Mouse (Mus musculus) intestine, embryonic 15.5 days (tissue): ENCODE measurements at regions not wholly inside any gene's neighbourhood (a gene's known extent, or its start where the extent isn't known, plus 50 kb on each side); places are given as distances from the start of the nearest gene placed in this dataset.

Experiments
- ATAC-seq: fragments of 200-750 bp; cut with Nextera tagmentation; 2 replicates; pipeline ENCODE4 v1.8.0; 2017; ENCODE audit warnings: moderate TSS enrichment, moderate library complexity
- H3K27ac ChIP-seq: fragments of 300-500 bp; sonication (generic); 2 replicates; pipeline ENCODE4 v1.5.1; 2015; ENCODE audit warnings: mild to moderate bottlenecking, inconsistent platforms
- H3K27me3 ChIP-seq: fragments of 300-500 bp; sonication (generic); replicated peaks from 2 replicates; pipeline ENCODE4 v1.6.1; 2015; ENCODE audit warnings: inconsistent platforms
- H3K36me3 ChIP-seq: fragments of 300-500 bp; sonication (generic); 2 replicates; pipeline ENCODE4 v1.6.1; 2015; ENCODE audit warnings: inconsistent platforms
- H3K4me1 ChIP-seq: fragments of 300-500 bp; sonication (generic); replicated peaks from 2 replicates; pipeline ENCODE4 v1.6.1; 2015; ENCODE audit warnings: inconsistent platforms
- H3K4me2 ChIP-seq: fragments of 300-500 bp; sonication (generic); replicated peaks from 2 replicates; pipeline ENCODE4 v1.6.1; 2015; ENCODE audit warnings: mild to moderate bottlenecking, inconsistent platforms
- H3K4me3 ChIP-seq: fragments of 300-500 bp; sonication (generic); replicated peaks from 2 replicates; pipeline ENCODE4 v1.5.1; 2015; ENCODE audit warnings: inconsistent platforms
- H3K9ac ChIP-seq: fragments of 300-500 bp; sonication (generic); 2 replicates; pipeline ENCODE4 v1.6.1; 2015; ENCODE audit warnings: inconsistent platforms
- H3K9me3 ChIP-seq: fragments of 300-500 bp; sonication (generic); 2 replicates; pipeline ENCODE4 v1.6.1; 2016; ENCODE audit warnings: inconsistent platforms
- WGBS: fragments of 180-500 bp; shearing (Covaris S2); methylation state at CpG from one replicate; pipeline ENCODE4 v1.1.7; 2015; 5-methylcytosine and 5-hydroxymethylcytosine counted together

DNA sequence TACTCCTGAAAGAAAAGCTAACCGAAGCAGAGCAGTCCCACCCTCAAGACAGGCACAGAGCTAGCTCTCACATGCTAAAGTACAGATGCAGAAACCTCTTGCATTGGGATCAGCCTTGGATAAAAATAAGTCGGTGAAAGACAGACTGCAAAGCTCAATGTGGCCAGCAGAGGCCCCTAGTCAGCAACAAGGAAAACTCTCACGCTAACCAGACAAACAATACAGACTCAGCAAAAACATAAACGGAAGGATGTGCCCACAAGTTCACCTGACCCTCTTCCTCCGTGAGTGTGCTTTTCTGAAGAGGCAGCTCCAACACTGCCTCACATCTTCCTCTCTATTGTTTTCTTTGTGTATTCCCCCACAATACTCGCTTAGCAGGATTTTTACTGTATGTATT lies 77.8 kb downstream of the Rpia start:
- Histone ChIP-seq H3K27me3 (no peaks in the 10 kb centered on the region), H3K9ac (no peak overlapping the region), H3K4me1 (no peaks in the 10 kb centered on the region), H3K9me3 (no peaks in the 10 kb centered on the region), H3K36me3 (no peaks in the 10 kb centered on the region), H3K4me2 (peak overlapping the region; percentile 35), H3K4me3 (no peak overlapping the region), H3K27ac (no peak overlapping the region)
- 11% methylated on average over 6 of the region's 6 CpGs for WGBS
- ATAC-seq = peak; percentile 50; the same call in 1 of the 2 replicates

DNA sequence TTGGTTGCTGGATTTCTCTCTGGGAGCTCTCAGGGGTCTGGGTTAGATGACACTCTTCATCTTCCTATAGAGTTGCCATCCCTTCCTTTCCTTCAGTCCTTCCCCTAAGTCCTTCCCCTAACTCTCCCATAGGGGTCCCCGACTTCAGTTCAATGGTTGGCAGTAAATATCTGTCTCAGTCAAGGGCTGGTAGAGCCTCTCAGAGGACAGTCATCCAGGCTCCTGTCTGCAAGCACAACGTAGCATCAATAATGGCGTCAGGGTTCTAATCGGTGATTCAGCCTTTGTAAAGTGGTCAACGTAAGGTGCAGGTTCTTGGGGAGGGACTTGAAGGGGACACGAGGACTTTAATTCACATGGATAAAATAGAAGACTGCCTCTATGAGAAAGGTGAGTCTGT lies 78.4 kb downstream of the Rpia start:
- Histone ChIP-seq H3K4me1 (no peaks in the 10 kb centered on the region), H3K27ac (no peak overlapping the region), H3K9ac (no peak overlapping the region), H3K36me3 (no peaks in the 10 kb centered on the region), H3K9me3 (no peaks in the 10 kb centered on the region), H3K4me3 (no peak overlapping the region), H3K4me2 (no peak overlapping the region), H3K27me3 (no peaks in the 10 kb centered on the region)
- no peak for ATAC-seq
- WGBS = 75% methylated on average over 6 of the region's 6 CpGs

DNA sequence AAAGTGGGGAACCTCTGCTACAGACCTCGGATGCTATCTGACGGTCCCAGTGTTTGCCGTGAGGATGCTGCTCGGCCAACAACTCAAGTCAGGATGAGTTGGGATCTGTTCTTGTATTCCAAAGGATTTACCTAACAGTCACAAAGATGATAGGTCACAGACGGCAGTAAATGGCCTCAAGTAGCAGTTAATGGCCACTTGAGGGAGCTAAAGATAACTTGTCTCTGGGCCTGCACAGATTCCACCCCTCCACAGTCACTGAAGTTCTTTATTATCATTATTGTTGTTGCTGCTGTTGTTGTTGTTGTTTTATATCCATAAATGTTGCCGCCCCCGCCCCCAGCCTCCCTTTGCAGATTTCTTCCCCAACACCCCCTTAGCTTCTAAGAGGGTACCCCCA lies 78.9 kb downstream of the Rpia start:
- 35% methylated on average over 7 of the region's 7 CpGs for WGBS
- no peak for ATAC-seq
- Histone ChIP-seq H3K9me3 (no peaks in the 10 kb centered on the region), H3K4me2 (no peak overlapping the region), H3K27me3 (no peaks in the 10 kb centered on the region), H3K27ac (no peak overlapping the region), H3K9ac (no peak overlapping the region), H3K4me3 (no peak overlapping the region), H3K36me3 (no peaks in the 10 kb centered on the region), H3K4me1 (no peaks in the 10 kb centered on the region)

DNA sequence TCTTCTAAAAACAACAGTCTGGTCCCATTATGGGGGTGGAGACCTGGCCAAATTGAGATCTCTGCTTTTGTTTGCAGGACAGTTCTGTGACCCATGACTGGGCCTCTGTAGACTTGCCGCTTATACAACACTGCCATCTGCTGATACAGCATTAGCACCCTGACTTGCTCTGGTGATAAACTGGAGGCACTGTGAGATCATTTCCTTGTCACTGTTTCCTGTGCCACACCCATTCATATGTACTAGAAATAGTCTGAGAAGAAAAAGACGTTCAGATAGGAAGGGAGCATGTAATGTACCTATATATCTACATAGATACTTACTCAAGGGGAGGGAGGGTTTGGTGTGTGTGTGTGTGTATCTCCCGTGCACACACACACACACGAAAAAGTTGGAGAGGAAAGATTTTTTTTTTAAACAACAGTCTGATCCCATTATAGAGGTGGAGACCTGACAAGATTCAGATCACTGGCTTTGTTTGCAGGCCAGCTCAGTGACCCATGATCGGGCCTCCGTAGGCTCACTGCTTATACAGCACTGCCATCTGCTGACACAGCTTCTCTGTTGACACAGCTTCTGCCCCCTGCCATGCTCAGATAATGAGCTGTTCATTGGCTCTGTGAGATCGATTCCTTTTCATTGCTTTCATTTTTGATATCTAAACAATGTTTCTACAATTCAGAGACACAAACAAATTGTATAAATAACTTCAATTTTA lies 82.5 kb downstream of the Rpia start:
- H3K27ac ChIP-seq = no peak overlapping the region

DNA sequence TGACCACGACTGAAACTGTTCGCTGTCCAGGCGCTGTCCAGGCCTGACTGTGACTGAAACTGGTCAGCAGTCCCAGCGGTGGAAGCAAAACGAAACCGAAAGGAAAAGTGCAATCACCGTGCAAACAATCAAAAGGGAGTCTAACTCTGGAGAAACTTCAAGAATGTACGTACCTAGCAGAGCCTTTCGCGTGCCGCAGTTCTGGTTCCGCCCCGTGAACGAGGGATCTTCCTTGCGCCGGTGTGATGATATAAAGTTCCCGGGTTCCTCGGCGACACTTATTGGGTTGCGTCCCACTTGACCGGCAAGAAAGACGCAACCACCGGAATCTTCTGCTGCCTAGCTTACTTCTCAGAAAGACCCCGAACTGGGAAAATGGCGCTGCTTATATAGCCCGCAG lies 96.4 kb downstream of the Rpia start:
- Histone ChIP-seq H3K36me3 (no peaks in the 10 kb centered on the region), H3K9ac (no peak overlapping the region), H3K27me3 (no peaks in the 10 kb centered on the region), H3K4me2 (no peak overlapping the region), H3K4me3 (no peak overlapping the region), H3K4me1 (no peaks in the 10 kb centered on the region), H3K27ac (no peak overlapping the region), H3K9me3 (no peaks in the 10 kb centered on the region)
- 96% methylated on average over 26 of the region's 26 CpGs for WGBS
- ATAC-seq = no peak

More for the DNA sequence above, 82.5 kb downstream of the Rpia start:
- 11% methylated on average over 7 of the region's 7 CpGs for WGBS
- H3K4me3 ChIP-seq = no peak overlapping the region
- H3K9me3 ChIP-seq = no peaks in the 10 kb centered on the region
- H3K27me3 ChIP-seq = no peaks in the 10 kb centered on the region
- H3K4me1 ChIP-seq = no peaks in the 10 kb centered on the region
- ATAC-seq = peak; percentile 95
- no peak overlapping the region for H3K9ac ChIP-seq
- no peaks in the 10 kb centered on the region for H3K36me3 ChIP-seq
- no peak overlapping the region; the same call in 1 of the 2 replicates for H3K4me2 ChIP-seq
